Mouse (Mus musculus) effector memory CD4-positive, alpha-beta T cell, adult 7 months (primary cell): ENCODE measurements around the gene Zfp180. TPM values are rescaled to one million over a fixed set of nuclear protein-coding genes. Genes with fewer than 3 reads are reported as not detected.

ENCODE experiments used
- polyA plus RNA-seq: library from polyadenylated mRNA; unstranded; fragments of 100-300 nt; shearing (Covaris generic); gene quantifications from one replicate; pipeline ENCODE4 v1.2.1, GENCODE M21; 2017

Gene Zfp180
- polyA plus RNA-seq = 29.6 TPM

GRCm38 (mm10) chr7:24081634-24082431, at the start of gene Zfp180:
Zfp180 (plus strand) TSS chr7:24081924.

GRCm38 (mm10) chr7:24052660-24053304, 28.9 kb upstream of the Zfp180 start, which contains the start of gene Vmn1r183:
Vmn1r183 (plus strand) TSS chr7:24053254.

GRCm38 (mm10) chr7:24112156-24112856, 30.6 kb downstream of the Zfp180 start, which contains the start of gene Zfp112:
Zfp112 (plus strand) TSS chr7:24112314.

GRCm38 (mm10) chr7:24133996-24134828, 52.5 kb downstream of the Zfp180 start, which contains the start of gene Zfp235:
Zfp235 (plus strand) TSS chr7:24134169.

Other genes with a start within 250 kb of the Zfp180 start
- gene Vmn1r176, start 244.6 kb upstream of the Zfp180 start, polyA plus RNA-seq = not detected
- gene Vmn1r177, start 215.5 kb upstream of the Zfp180 start, polyA plus RNA-seq = not detected
- not detected for gene Vmn1r178, start 189.9 kb upstream of the Zfp180 start, polyA plus RNA-seq
- 0.26 TPM for gene Vmn1r179, start 154.9 kb upstream of the Zfp180 start, polyA plus RNA-seq
- gene Vmn1r180, start 131.3 kb upstream of the Zfp180 start, polyA plus RNA-seq = 0.07 TPM
- gene Vmn1r181, start 107.3 kb upstream of the Zfp180 start, polyA plus RNA-seq = not detected
- not detected for gene V1rd19, start 80.2 kb upstream of the Zfp180 start, polyA plus RNA-seq
- 0.15 TPM for gene Vmn1r183, start 28.7 kb upstream of the Zfp180 start, polyA plus RNA-seq
- gene Zfp112, start 30.4 kb downstream of the Zfp180 start, polyA plus RNA-seq = 1.8 TPM
- gene Zfp235, start 52.2 kb downstream of the Zfp180 start, polyA plus RNA-seq = 4.5 TPM
- gene Zfp114, start 93.1 kb downstream of the Zfp180 start, polyA plus RNA-seq = 0.34 TPM
- 0.29 TPM for gene Zfp111, start 129.5 kb downstream of the Zfp180 start, polyA plus RNA-seq
- 2.5 TPM for gene Zfp109, start 155.6 kb downstream of the Zfp180 start, polyA plus RNA-seq
- 0.20 TPM for gene Zfp108, start 172.9 kb downstream of the Zfp180 start, polyA plus RNA-seq
- gene Zfp93, start 188.5 kb downstream of the Zfp180 start, polyA plus RNA-seq = 0.72 TPM
- 11.7 TPM for gene Zfp61, start 219.3 kb downstream of the Zfp180 start, polyA plus RNA-seq
- 3.8 TPM for gene Zfp94, start 234.7 kb downstream of the Zfp180 start, polyA plus RNA-seq